Mouse (Mus musculus): ENCODE data around the gene Klhdc3. TPM values are rescaled to one million over a fixed set of nuclear protein-coding genes. Genes with fewer than 3 reads are reported as not detected.
A peak's percentile ranks its signal among the peaks of the same experiment; 100 is the strongest.

The Klhdc3 gene
- polyA plus RNA-seq, 1 experiment = 58.6 TPM

DNA sequence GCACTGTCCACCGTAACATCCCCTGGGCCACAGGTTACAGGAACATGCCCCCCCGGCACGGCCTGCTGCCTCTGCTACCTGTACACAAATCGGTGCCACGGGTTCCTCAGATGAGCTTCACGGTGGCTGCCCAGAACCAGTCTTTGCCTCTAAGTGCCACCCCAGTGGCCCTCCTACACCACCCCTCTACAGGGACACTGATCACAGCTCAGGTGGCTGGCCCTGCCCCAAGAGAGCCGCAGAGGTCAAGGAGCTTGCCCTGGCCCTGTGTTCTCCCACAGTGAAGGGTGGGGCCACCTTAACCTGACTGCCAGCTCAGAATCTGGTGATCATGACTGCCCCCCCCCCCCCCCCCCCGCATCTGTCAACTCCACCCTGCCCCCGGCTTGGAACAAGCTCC lies 2.3 kb downstream of the Klhdc3 start, which contains the start of gene Mea1:
Gene Mea1 (plus strand): TSS at position 378 of the 400 bp plus-strand sequence.
- Histone ChIP-seq H3K36me3 (ENCODE audit: control insufficient read depth, insufficient read depth) (peaks cover 37% of the 10 kb centered on the region), H3K79me3 (ENCODE audit: low read depth) (peaks cover 23% of the 10 kb centered on the region), H3K79me2 (ENCODE audit: control insufficient read depth, insufficient read depth) (peaks cover 52% of the 10 kb centered on the region), H3ac (ENCODE audit: control insufficient read depth, insufficient read length, low read depth) (no peak within 1 kb of the TSS), H3K4me3 (ENCODE audit: insufficient read depth, poor library complexity, severe bottlenecking) (peak within 1 kb of the TSS; percentile 91), H3K27me3 (ENCODE audit: control insufficient read depth, insufficient read depth, insufficient read length) (no peaks in the 10 kb centered on the region)
- no peak for TF ChIP-seq MYOD1 (IDR thresholded peaks at IDR 0.05; ENCODE audit: control insufficient read depth, insufficient read length, low read depth)
- TF ChIP-seq USF1 (IDR thresholded peaks at IDR 0.05; ENCODE audit: low read depth) = no peak
- TF ChIP-seq MAX (IDR thresholded peaks at IDR 0.05) = no peak
- TF ChIP-seq CEBPB (IDR thresholded peaks at IDR 0.05; ENCODE audit: low read depth) = no peak
- TF ChIP-seq CTCF (IDR thresholded peaks at IDR 0.05; ENCODE audit: control insufficient read depth, insufficient read depth, insufficient read length) = no peak
- TF ChIP-seq MYOG (IDR thresholded peaks at IDR 0.05; ENCODE audit: control insufficient read depth, extremely low read depth, insufficient read length) = no peak
- no peak for TF ChIP-seq FOSL1 (IDR thresholded peaks at IDR 0.05; ENCODE audit: insufficient read depth, low read length, poor library complexity, severe bottlenecking)

DNA sequence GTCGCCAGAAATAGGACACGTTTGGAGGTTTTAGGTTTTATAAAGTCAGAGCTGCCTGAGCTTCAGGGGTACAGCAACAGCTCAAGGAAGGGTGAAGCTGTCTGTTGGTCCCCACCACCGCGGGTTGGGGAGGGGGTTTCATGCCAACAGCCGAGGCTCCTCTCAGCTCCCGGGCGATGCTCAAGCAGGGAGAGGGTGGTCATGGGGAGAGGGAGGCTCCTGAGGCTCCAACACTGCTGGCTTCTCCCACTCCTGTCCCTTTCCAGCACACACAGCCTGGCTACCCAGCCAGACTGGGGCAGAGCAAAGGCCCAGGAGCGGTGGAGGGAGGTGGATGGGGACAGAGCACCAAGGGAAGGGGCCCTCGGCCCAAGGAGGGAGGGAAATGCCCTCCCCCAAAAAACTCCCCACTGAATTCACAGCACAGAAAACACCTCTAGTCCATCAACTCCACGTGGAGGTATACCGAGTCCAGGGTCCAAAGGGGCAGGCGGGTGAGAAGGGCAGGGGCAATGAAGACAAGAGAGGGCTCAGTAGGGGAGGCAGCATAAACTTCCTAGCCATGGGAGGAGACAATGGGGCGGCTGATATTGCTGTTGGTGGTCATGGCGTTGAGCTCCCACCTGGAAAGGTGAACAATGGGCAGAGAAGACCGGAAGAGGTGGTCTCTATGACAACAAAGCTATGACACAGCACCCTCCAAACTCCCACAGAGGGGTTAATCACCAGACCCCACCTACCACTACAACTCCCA lies 6.0 kb downstream of the Klhdc3 start:
- peaks cover 62% of the 10 kb centered on the region for H3K79me2 ChIP-seq (ENCODE audit: control insufficient read depth, insufficient read depth)
- H3ac ChIP-seq (ENCODE audit: control insufficient read depth, insufficient read length, low read depth) = peak overlapping the region; percentile 62
- H3K4me3 ChIP-seq (ENCODE audit: insufficient read depth, poor library complexity, severe bottlenecking) = peak overlapping the region; percentile 6
- H3K27me3 ChIP-seq (ENCODE audit: control insufficient read depth, insufficient read depth, insufficient read length) = no peaks in the 10 kb centered on the region
- peaks cover 38% of the 10 kb centered on the region for H3K79me3 ChIP-seq (ENCODE audit: low read depth)
- H3K36me3 ChIP-seq (ENCODE audit: control insufficient read depth, insufficient read depth) = peaks cover 54% of the 10 kb centered on the region
- no peak for TF ChIP-seq CEBPB (IDR thresholded peaks at IDR 0.05; ENCODE audit: low read depth)
- TF ChIP-seq CTCF (IDR thresholded peaks at IDR 0.05; ENCODE audit: control insufficient read depth, insufficient read depth, insufficient read length) = no peak
- TF ChIP-seq USF1 (IDR thresholded peaks at IDR 0.05; ENCODE audit: low read depth) = no peak
- TF ChIP-seq FOSL1 (IDR thresholded peaks at IDR 0.05; ENCODE audit: insufficient read depth, low read length, poor library complexity, severe bottlenecking) = no peak
- TF ChIP-seq MYOG (IDR thresholded peaks at IDR 0.05; ENCODE audit: control insufficient read depth, extremely low read depth, insufficient read length) = no peak
- TF ChIP-seq MYOD1 (IDR thresholded peaks at IDR 0.05; ENCODE audit: control insufficient read depth, insufficient read length, low read depth) = no peak
- no peak for TF ChIP-seq MAX (IDR thresholded peaks at IDR 0.05)

DNA sequence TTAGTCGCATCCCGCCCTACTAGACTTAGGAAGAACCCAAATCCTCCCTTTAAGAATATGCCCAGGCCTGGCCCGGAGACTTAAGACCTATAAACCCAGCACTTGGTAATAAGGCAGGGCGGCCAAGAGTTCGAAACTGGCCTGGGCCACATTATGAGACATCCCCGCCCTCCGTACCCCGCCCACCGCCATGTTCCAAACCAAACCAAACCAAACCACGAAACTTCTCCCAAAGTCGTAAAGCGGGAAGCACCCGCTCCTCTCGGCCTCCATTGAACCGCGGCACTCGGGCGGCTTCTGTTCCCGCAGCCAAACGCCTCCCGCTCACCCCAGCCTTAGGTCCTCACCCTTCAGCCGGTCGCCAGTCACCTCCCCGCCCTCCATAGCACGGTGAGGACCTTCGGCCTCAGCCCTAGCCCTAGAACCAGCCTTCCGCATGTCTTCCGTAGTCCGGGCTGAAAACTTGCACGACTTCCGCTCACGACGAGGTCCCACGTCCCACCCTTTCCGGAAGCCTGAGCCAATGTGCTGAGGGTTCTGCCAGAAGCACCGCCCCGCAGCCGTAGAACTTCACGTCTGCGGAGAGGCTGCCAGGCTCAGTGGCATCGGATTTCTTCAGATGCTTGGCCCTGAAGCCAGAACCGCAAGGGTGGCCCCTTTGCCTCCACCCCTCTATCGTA lies 6.7 kb downstream of the Klhdc3 start, which contains the start of gene Rrp36:
Gene Rrp36 (minus strand): TSS at position 503 of the 680 bp plus-strand sequence.
- TF ChIP-seq FOSL1 (IDR thresholded peaks at IDR 0.05; ENCODE audit: insufficient read depth, low read length, poor library complexity, severe bottlenecking) = no peak
- TF ChIP-seq MYOD1 (IDR thresholded peaks at IDR 0.05; ENCODE audit: control insufficient read depth, insufficient read length, low read depth) = no peak
- no peak for TF ChIP-seq MYOG (IDR thresholded peaks at IDR 0.05; ENCODE audit: control insufficient read depth, extremely low read depth, insufficient read length)
- no peak for TF ChIP-seq USF1 (IDR thresholded peaks at IDR 0.05; ENCODE audit: low read depth)
- TF ChIP-seq CTCF (IDR thresholded peaks at IDR 0.05; ENCODE audit: control insufficient read depth, insufficient read depth, insufficient read length) = no peak
- peak; percentile 74 for TF ChIP-seq MAX (IDR thresholded peaks at IDR 0.05)
- no peak for TF ChIP-seq CEBPB (IDR thresholded peaks at IDR 0.05; ENCODE audit: low read depth)
- Histone ChIP-seq H3K79me3 (ENCODE audit: low read depth) (peaks cover 31% of the 10 kb centered on the region), H3K79me2 (ENCODE audit: control insufficient read depth, insufficient read depth) (peaks cover 55% of the 10 kb centered on the region), H3K36me3 (ENCODE audit: control insufficient read depth, insufficient read depth) (peaks cover 59% of the 10 kb centered on the region), H3K27me3 (ENCODE audit: control insufficient read depth, insufficient read depth, insufficient read length) (no peaks in the 10 kb centered on the region), H3ac (ENCODE audit: control insufficient read depth, insufficient read length, low read depth) (peak within 1 kb of the TSS; percentile 92), H3K4me3 (ENCODE audit: insufficient read depth, poor library complexity, severe bottlenecking) (peak within 1 kb of the TSS; percentile 75)

DNA sequence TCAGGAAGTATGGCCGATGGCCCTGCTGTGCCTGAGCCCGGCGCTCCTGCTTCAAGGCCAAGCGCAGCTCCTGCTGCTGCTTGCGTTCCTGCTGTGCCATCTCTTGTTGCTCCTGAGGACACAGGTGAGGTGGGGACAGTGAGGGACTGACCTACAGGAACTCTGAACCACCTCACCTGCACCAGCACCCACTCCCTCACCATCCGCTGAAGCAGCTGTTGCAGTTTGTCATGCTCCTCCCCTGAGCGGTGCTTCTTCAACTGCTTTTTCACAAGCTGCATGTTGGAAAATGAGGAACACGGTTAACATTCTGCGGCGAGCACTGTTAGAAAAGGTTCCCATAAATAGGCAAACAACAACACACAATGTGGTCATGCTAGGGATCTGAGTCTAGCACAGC lies 10.8 kb downstream of the Klhdc3 start:
- H3K36me3 ChIP-seq (ENCODE audit: control insufficient read depth, insufficient read depth) = peaks cover 34% of the 10 kb centered on the region

DNA sequence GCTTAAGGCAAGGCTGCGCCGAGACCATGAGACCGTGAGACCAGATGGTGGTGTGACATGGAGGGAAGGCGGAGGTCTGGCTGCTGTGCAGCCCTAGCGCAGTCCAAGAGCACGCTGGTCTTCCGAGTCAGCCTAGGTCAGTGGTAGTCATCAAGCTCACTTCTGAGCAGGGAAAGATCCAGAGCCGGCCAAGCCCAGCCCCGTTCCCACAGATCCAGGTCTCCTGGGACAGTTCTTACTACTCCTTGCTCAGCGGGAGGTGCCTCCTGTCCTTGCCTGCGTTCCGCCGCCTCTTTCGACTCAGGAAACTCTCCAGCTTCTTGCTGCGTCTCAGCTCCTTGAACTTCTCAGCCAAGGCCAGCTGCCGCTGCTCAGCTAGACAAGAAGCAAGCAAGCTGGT lies 13.0 kb downstream of the Klhdc3 start:
- Histone ChIP-seq H3K36me3 (ENCODE audit: control insufficient read depth, insufficient read depth) (peaks cover 26% of the 10 kb centered on the region), H3K79me2 (ENCODE audit: control insufficient read depth, insufficient read depth) (peaks cover 25% of the 10 kb centered on the region), H3K79me3 (ENCODE audit: low read depth) (peaks cover 14% of the 10 kb centered on the region), H3K27me3 (ENCODE audit: control insufficient read depth, insufficient read depth, insufficient read length) (no peaks in the 10 kb centered on the region), H3K4me3 (ENCODE audit: insufficient read depth, poor library complexity, severe bottlenecking) (no peak overlapping the region), H3ac (ENCODE audit: control insufficient read depth, insufficient read length, low read depth) (no peak overlapping the region)
- no peak for TF ChIP-seq CTCF (IDR thresholded peaks at IDR 0.05; ENCODE audit: control insufficient read depth, insufficient read depth, insufficient read length)
- no peak for TF ChIP-seq USF1 (IDR thresholded peaks at IDR 0.05; ENCODE audit: low read depth)
- TF ChIP-seq CEBPB (IDR thresholded peaks at IDR 0.05; ENCODE audit: low read depth) = no peak
- TF ChIP-seq MYOG (IDR thresholded peaks at IDR 0.05; ENCODE audit: control insufficient read depth, extremely low read depth, insufficient read length) = no peak
- no peak for TF ChIP-seq MAX (IDR thresholded peaks at IDR 0.05)
- TF ChIP-seq MYOD1 (IDR thresholded peaks at IDR 0.05; ENCODE audit: control insufficient read depth, insufficient read length, low read depth) = no peak
- TF ChIP-seq FOSL1 (IDR thresholded peaks at IDR 0.05; ENCODE audit: insufficient read depth, low read length, poor library complexity, severe bottlenecking) = no peak

More for the DNA sequence above, 10.8 kb downstream of the Klhdc3 start:
- H3K79me3 ChIP-seq (ENCODE audit: low read depth) = peaks cover 25% of the 10 kb centered on the region
- no peak overlapping the region for H3ac ChIP-seq (ENCODE audit: control insufficient read depth, insufficient read length, low read depth)
- H3K4me3 ChIP-seq (ENCODE audit: insufficient read depth, poor library complexity, severe bottlenecking) = no peak overlapping the region
- H3K79me2 ChIP-seq (ENCODE audit: control insufficient read depth, insufficient read depth) = peaks cover 37% of the 10 kb centered on the region
- no peaks in the 10 kb centered on the region for H3K27me3 ChIP-seq (ENCODE audit: control insufficient read depth, insufficient read depth, insufficient read length)
- no peak for TF ChIP-seq CEBPB (IDR thresholded peaks at IDR 0.05; ENCODE audit: low read depth)
- no peak for TF ChIP-seq FOSL1 (IDR thresholded peaks at IDR 0.05; ENCODE audit: insufficient read depth, low read length, poor library complexity, severe bottlenecking)
- no peak for TF ChIP-seq MYOG (IDR thresholded peaks at IDR 0.05; ENCODE audit: control insufficient read depth, extremely low read depth, insufficient read length)
- no peak for TF ChIP-seq CTCF (IDR thresholded peaks at IDR 0.05; ENCODE audit: control insufficient read depth, insufficient read depth, insufficient read length)
- no peak for TF ChIP-seq MAX (IDR thresholded peaks at IDR 0.05)
- TF ChIP-seq USF1 (IDR thresholded peaks at IDR 0.05; ENCODE audit: low read depth) = no peak
- TF ChIP-seq MYOD1 (IDR thresholded peaks at IDR 0.05; ENCODE audit: control insufficient read depth, insufficient read length, low read depth) = no peak

Data from C2C12 (cell line).